Mouse (Mus musculus): Measurements from ENCODE around the gene Nodal.

The Nodal gene

DNA sequence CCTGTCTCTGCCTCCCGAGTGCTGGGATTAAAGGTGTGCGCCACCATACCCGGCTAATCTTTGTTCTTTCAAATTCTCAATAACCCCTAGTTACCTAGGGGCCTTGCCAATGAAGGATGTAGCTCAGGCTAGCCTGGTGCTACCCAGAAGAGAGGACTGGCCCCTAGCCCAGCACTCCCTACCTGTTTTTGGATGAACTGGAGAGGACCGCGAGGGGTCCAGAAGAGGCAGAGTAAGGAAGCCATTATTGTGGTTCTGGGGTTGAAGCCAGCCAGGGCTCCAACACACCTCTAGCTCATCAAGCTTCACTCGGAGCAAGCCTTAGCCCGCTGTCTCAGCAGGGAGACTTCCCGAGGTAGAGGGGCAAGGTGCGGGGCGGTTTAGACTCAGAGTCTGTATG is at the start of gene Nodal:
Nodal (plus strand) TSS at position 301 of the 400 bp plus-strand sequence.
- DNase-seq (ENCODE audit: inconsistent age in 2 of 2, low spot score in 1 of 2): no peak

DNA sequence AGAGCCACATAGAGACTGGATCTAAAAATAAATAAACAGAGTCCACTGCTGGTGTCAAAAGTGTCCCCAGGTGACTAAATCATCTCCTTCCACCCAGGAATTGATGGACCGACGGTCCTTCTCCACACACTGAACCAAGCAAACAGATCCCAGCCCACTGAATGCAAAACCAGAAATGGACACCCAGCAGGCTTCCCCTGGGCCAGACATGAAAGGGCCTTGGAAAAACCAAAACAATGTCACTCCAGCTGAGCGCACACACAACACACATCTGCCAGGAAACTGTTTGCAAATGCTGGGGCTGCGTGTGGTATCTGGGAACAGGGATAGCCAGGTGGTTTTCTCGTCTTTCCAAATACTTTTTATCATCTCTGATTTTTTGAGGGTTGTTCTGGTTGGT is 48.0 kb upstream of the Nodal start:
- DNase-seq (ENCODE audit: inconsistent age in 2 of 2, low spot score in 1 of 2): no peak

DNA sequence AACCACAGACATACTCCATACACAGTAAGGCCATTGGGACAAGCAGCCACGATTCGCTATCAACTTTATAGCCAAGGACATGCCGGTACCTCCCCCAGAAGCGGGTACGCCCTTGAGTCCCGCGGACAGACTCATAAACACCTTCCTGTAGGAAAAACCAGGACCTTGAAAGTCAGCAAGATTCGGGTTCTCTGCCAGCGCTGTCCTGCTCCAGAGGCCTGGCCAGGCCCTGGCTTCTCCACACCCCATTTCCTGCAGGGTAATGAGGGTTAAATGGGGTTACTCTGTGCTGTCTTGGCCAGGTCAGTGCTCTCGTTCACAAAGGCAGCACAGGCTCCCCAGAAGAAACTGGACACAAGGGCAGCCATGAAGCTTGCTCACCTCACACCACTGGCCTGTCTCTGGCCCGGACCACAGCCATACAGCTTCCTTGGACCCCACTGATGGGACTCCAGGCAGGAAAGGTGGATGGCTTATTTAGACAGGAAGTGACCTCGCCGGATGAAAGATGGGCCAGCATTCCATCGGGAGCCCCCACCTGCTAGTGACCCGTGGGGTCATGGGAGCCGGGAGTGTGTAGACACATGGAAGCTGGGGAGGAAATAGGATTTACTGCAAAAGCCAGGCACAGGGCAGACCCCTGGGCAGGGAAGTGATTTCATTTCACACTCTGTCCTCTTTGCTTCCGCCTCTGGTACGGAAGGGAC is 47.3 kb upstream of the Nodal start:
- DNase-seq (ENCODE audit: inconsistent age in 2 of 2, low spot score in 1 of 2): peak; percentile 68 to 85

DNA sequence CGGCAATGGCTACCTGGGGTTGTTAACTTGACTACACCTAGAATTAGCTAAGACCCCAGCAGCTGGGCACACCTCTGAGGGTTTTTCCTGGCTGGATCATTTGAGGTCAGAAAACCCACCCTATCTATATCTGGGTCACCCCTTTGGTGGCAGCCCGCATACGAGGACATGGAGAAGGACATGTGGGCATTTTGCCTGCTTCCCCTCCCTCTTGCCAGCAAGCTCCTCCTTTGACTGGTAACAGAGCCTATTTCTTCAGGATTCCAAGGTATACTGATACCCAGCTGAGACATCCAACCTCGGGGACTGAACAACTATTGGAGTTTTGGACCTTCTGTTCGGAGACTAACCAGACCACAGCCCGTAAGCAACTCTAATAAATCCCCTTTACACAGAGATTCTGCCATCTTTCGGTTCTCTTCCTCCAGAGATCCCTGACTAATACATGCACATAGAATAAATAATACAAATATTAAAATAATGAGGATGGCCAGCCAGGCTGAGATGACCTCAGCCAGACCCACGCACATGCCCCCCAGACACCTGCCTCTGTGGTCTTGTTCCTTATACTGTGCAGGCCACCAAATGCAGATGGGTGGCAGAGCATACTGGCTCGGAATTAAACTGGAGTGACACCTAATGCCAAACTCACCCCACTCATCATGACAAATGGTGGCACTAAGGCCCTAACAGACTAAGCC is 45.7 kb upstream of the Nodal start:
- no peak for DNase-seq (ENCODE audit: inconsistent age in 2 of 2, low spot score in 1 of 2)

- DNase-seq (ENCODE audit: inconsistent age in 2 of 2, low spot score in 1 of 2): peak in 1 of 2 experiments; percentile 53
Measured at GRCm38 (mm10) chr10:61372585-61372923, 45.2 kb upstream of the Nodal start.

- peak; percentile 54 to 74 for DNase-seq (ENCODE audit: inconsistent age in 2 of 2, low spot score in 1 of 2)
Measured at GRCm38 (mm10) chr10:61374076-61374475, 43.7 kb upstream of the Nodal start.

GRCm38 (mm10) chr10:61374771-61375481 is 42.8 kb upstream of the Nodal start:
- DNase-seq (ENCODE audit: inconsistent age in 2 of 2, low spot score in 1 of 2): no peak

DNA sequence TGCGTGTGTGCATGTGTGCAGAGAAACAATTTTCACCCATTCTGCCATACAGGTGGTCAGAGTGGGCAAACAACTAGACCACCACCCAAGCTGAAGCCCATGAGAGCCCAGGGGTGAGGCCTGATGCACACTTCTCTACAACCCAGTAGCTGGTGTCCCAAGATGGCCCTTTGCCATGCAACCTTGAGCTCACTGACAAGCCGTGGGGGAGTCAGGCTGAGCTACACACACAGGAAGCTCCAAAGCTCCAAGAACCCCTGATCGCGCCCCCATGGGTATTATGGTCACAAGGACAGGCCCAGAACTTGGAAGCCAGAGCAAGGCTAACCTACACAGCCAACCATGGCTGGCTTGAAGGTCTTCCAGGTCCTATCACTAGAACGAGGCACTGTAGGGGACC is 39.7 kb upstream of the Nodal start:
- DNase-seq (ENCODE audit: inconsistent age in 2 of 2, low spot score in 1 of 2): peak; percentile 36 to 62

DNA sequence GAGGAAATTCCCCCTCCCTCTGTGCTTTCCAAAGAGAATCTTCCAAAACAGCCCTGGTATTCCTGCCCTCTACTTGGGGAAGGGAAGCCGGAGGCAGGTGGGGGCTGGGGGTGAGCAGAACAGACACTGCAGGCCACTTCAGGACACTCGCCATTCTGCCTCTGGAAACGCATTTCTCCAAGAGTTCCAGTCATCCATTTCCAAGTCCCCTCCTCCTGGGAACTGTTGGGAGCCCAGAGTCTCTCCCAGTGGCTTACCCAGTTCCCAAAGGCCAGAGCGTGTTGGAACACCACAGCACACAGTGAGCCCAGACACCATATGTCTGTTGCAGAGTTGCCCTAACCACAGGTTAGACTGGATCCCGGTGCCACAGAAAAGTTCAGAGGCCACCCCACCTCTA is 39.1 kb upstream of the Nodal start:
- DNase-seq (ENCODE audit: inconsistent age in 2 of 2, low spot score in 1 of 2): no peak

DNA sequence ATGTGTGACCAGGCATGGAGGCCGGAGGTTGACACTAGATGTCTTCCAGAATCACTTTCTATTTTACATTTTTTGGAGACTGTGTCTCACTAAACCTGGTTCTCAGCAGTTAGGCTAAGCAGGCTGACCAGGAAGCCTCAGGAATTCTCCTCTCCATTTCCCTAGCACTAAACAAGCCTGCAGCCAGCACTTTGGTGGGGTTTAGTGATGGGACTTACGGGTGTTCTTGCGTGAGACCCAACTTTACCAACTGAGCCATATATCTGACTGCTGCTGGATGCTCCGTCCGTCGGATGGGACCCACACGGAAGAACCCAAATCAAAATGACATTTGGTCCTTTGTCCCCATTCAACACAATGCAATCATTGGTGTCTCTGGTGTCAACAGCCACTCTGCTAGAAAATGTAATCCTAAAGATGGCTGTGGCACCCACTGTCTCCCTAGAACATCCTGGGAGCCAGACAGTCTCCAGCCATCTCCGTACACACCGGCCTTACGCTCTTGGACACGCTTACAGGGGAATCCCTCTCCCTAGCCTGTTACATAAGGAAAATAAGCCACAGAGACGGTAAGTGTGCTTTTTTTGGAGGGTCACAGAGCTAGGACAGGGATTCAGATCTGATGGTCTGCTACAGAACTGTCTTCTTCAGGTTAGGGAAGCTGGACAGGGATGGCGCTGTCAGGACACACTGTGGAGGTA is 38.3 kb upstream of the Nodal start:
- DNase-seq (ENCODE audit: inconsistent age in 2 of 2, low spot score in 1 of 2): no peak

DNA sequence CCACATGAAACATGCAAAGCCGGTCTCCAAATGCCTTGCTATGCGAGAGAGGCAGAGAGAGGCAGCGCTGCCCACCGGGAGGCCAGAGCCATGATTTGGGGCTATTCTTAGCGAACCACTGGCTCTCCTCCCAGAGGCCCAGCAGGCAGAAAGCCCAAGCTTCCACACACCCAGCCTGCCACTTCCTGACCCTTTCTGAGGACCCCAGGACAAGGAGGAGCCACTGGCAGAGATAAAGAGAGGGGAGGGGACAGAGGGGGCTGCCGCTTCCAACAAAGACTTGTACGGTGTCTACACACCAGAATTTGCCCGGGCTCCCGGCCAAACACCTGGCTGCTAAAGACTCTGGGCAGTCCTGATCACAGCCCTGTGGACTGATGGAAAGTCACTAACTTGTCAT is 37.6 kb upstream of the Nodal start:
- peak; percentile 31 to 67 for DNase-seq (ENCODE audit: inconsistent age in 2 of 2, low spot score in 1 of 2)

DNA sequence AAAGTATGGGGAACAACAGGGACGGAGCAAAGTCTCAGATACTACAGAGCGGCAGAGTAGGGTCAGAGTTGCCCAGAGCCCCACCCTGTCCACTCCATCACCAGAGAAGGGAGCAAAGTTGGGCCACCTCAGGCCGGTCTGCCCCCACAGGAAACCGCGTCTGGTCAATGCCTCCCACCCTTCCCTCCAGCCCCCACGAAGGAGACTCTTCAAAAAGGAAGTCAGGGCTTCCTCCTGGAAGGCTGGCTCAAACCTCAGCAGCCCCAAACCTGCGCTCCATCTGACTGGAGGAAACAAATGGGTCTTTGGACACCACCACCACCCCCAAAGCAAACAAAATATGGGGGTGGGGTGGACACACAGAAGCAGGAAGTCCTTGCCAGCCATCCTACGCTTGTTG is 35.9 kb upstream of the Nodal start:
- peak; percentile 24 to 61 for DNase-seq (ENCODE audit: inconsistent age in 2 of 2, low spot score in 1 of 2)

GRCm38 (mm10) chr10:61382281-61382731 is 35.5 kb upstream of the Nodal start:
- peak in 1 of 2 experiments; percentile 67 for DNase-seq (ENCODE audit: inconsistent age in 2 of 2, low spot score in 1 of 2)

GRCm38 (mm10) chr10:61383021-61383714 is 34.6 kb upstream of the Nodal start, which contains the start of gene Pald1:
Gene Pald1, minus strand, starts transcription at chr10:61383530.
- peak; percentile 87 to 92 for DNase-seq (ENCODE audit: inconsistent age in 2 of 2, low spot score in 1 of 2)

DNA sequence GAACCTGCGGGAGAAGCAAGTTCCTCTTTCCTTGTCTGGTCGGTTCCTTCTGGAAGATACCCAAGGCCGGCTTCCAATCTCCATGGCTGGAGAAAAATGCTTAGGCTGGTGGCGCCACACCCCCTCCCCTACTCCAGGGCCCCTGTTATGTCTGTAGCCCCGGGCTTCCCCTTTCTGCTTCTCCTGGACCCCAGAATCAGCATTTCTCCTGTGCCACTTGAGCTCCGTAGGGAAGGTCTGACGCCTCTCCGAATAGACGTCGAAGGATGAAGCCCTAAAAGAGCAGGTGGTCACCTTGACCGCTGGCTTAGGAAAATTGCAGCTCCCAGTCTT is 34.1 kb upstream of the Nodal start:
- no peak for DNase-seq (ENCODE audit: inconsistent age in 2 of 2, low spot score in 1 of 2)

DNA sequence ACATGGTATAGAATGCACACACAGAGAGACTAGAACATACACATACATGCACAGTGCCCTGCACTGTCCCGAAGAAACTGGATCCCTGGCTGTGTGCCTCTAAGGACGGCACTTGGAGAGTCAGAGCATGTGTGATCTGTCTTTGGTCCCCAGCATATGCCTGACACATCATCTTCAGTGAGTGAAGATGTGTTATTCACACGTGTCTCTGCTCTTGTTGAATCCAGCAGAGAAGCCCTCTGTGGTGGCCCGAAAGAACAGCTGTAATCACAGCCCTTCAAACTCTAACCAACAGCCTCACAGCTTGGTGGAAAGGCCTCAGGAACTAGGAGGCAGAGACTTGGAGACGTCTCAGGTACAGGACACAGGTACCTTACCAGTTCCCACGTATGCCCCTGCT is 32.6 kb upstream of the Nodal start:
- no peak for DNase-seq (ENCODE audit: inconsistent age in 2 of 2, low spot score in 1 of 2)

GRCm38 (mm10) chr10:61386284-61386683 is 31.5 kb upstream of the Nodal start:
- no peak for DNase-seq (ENCODE audit: inconsistent age in 2 of 2, low spot score in 1 of 2)

DNA sequence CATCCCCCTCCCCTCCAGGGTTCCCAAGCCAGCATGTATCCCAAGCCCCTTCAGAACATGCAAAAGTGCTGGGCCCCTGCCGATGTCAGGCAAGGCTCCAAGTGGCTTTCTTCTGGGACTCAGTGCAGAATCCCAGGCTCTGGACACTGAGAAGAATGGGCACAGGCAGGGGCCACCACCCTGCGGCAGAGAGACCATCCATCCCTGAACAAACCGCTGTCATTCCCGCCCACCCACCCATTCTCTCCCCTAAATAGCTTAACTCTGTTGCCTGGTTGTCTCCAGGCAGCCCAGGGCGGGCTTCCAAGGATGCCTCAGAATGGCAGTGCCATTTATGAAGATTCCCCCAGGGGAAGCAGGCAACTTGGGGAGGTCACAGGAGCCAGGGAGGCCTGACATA is 28.8 kb upstream of the Nodal start:
- no peak for DNase-seq (ENCODE audit: inconsistent age in 2 of 2, low spot score in 1 of 2)

GRCm38 (mm10) chr10:61390148-61390547 is 27.6 kb upstream of the Nodal start:
- no peak for DNase-seq (ENCODE audit: inconsistent age in 2 of 2, low spot score in 1 of 2)

DNA sequence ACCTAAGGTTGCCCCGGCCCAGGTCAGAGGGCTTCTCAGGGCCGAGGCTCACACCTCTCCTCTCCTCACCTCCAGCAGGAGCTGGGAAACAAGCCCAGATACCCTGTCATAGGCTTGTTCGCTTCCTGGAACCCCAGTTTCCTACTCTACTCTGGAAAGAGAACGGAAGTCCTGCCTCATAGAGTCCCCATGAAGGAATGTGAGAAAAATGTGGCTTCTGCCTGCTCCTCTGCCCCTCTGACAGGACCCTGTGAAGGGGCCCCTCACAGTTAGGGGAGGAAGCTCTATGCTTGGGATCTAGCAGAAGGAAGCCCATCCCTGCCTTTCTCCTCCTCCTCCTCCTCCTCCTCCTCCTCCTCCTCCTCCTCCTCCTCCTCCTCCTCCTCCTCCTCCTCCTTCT is 25.2 kb upstream of the Nodal start:
- DNase-seq (ENCODE audit: inconsistent age in 2 of 2, low spot score in 1 of 2): no peak
